Mouse (Mus musculus): ENCODE measurements around the gene Nupr1. TPM values are rescaled to one million over a fixed set of nuclear protein-coding genes. Genes with fewer than 3 reads are reported as not detected.

Gene Nupr1
- 21.1 TPM for polyA plus RNA-seq (2014; fragmentation: Illumina TruSeq; extraction: RNeasy Lipid Tissue Mini Kit (QIAGEN cat#74804); ENCODE audit: low read depth, low replicate concordance)

DNA sequence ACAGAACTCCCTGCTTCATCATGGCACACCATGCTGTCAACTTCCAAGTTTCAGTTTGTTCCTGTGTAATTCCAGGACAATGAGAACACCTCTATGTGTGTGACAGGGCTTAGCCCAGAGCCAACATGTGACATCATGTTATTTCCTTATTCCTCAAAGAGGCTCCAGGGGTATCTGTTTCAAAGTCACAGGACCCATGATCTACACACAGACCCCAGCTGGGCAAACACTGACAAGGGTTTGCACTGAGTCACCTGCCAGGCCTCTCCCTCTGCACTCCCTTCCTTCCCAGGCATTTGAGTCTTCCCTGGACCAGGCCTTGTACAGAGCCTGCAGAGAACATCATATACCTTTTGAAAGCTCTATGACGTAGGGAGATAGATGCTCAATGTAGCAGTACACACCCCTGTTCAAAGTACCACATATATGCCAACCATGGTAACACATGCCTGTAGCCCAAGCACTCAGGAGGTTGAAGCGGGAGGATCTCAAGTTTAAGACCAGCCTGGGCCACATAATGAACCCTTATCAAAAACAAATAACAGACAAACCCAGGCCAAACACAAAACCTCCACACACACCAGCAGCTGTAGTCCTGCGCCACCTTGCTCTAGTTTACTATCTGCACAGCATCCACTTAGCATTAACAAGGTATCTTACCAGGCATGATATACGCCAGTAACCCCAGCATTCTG lies at the start of gene Nupr1:
Nupr1 (minus strand) TSS at position 38 of the 695 bp plus-strand sequence.

DNA sequence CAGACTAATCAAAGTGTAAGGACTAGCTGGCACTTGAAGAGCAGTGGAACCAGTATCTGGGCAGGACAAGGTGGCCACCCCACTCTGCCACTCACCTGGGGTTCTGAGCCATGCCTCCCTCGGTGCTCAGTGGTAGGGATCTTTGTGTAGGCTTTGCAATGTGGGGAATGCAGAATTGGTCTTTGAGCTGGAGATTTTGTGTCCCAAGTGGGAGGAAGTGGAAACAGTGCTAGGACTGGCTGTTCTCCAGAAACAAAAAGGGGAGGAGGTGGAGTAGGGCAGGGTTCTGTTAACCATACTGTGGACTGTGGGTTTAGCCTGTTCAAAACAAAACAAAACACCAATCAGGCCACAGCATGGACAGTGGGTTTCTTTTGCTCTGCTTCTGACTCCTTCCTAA lies 45.5 kb upstream of the Nupr1 start, which contains the start of gene Sult1a1:
Sult1a1 (minus strand) TSS at position 226 of the 400 bp plus-strand sequence.

DNA sequence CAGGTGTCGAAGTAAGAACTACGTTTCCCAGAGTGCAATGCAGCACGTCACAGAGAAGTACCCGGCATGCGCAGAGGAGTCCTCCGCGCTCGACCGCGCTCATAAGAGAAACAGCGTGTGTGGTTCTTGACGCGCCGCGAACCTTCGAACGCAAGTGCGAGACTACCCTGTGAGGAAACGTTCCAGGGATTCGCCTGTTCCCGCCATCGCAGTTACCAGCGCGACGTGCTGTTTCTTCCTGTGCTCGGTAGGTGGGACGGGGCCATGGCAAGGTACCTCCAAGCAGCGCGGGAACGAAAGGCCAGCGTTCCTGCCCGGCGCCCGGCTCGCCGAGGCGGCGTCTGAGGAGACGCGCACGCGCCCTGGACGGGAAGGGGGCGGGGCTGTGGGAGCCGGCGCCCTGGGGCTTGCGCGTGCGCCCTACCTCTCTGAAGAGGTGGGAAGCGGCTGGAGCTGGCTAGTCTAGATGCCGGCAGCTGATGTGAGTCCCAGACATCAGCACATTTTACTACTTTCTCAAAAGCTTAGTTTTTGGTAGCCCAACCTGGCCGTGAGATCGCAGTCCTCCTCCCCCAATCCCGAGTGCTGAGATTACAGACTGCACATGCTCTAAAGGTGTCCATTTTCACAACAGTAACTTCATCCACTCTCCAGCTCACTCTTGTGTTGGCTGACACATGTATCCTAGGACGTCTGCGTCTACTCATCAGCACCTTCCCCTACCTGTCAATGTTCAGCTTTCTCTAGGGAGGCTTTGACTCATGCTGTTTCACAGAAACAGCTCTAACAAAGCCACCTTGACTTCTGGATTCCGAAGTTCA lies 18.8 kb upstream of the Nupr1 start, which contains the start of gene Sgf29:
Sgf29 (plus strand) TSS at position 79 of the 821 bp plus-strand sequence.

DNA sequence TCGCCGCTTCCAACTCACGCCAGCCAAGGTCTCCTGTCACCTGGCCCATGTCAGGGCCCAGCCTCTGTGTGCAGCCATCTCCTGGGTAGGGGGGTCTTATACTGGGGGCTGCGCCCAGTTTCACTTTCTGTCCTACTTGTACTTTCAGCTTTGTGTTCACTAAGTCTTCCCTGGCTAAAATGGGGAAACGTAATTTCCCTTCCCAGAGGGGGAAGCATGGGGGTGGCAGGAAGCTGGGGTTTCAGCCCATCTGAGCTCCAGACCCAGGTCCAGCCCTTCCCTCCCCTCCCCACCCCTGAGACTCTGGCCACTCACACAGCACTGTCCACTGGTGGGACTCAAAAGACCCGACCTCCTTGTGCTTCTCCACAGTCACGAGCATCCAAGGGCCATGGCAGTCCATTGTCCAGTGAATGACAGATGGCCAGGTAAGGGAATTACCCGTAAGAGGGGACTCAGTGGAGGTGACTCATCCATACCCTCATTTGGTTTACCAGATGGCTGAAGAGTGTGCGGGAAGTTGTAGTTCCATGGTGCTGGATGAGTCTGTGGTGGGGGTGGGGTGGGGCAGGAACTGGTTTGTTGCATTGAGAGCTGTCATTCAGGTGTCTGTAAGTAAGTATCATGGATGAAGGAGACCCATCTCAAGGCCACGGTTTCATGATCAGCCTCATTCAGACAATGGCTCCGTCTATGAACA lies 35.6 kb downstream of the Nupr1 start, which contains the start of gene Il27:
Il27 (minus strand) TSS at position 80 of the 700 bp plus-strand sequence.

DNA sequence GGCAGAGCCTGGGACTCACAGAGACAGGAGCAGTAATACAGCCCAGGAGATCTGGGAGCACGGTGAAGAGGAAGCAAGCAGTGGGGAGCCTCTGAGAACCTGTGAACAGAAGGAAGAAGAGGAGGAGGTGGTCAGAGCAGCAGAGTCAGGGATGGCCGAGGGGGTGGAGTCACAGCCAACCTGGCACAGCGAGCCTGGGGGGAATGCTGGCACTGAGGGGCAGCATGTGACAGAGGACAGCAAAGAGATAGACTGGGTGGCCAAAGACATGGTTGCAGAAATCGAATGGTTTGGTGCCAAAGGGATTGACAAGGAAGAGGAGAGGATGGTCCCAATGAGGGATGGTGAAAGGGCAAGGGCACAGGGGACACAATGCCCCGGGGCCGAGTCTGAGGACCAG lies 44.9 kb downstream of the Nupr1 start, which contains the start of gene Cln3:
Cln3 (minus strand) TSS at position 101 of the 400 bp plus-strand sequence.

DNA sequence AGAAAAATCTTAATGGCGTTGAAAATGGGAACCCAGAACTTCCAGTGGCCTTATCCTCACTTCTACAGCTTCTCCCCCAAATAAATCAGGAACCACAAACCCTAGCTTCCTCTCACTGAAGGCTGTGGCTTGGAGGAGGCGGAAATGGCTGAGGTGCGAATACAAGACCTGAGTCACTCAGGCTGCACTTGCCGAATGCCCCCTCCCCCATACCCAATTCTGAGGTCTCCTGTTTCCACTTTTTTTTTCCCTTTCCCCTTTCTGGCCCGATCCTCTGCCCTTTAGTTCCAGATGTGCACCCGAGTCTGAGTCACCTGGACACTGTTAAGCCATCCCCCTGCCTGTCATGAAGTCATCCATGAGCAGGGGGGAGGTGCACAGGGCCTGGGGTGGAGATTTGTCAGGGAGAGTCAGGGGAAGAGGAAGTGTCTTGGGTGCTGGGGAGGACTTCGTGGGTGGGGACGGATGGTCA lies 46.1 kb downstream of the Nupr1 start, which contains the start of gene Apobr:
Apobr (plus strand) TSS at position 437 of the 472 bp plus-strand sequence.

Other genes starting within 250 kb of the Nupr1 start
- gene Nfatc2ip, start 234.1 kb downstream of the Nupr1 start, polyA plus RNA-seq (2014; fragmentation: Illumina TruSeq; extraction: RNeasy Lipid Tissue Mini Kit (QIAGEN cat#74804); ENCODE audit: low read depth, low replicate concordance): 4.7 TPM
- gene Cd19, start 216.0 kb downstream of the Nupr1 start, polyA plus RNA-seq (2014; fragmentation: Illumina TruSeq; extraction: RNeasy Lipid Tissue Mini Kit (QIAGEN cat#74804); ENCODE audit: low read depth, low replicate concordance): 0.92 TPM
- gene Rabep2, start 202.1 kb downstream of the Nupr1 start, polyA plus RNA-seq (2014; fragmentation: Illumina TruSeq; extraction: RNeasy Lipid Tissue Mini Kit (QIAGEN cat#74804); ENCODE audit: low read depth, low replicate concordance): 9.6 TPM
- 3.3 TPM for gene Atp2a1, start 167.8 kb downstream of the Nupr1 start, polyA plus RNA-seq (2014; fragmentation: Illumina TruSeq; extraction: RNeasy Lipid Tissue Mini Kit (QIAGEN cat#74804); ENCODE audit: low read depth, low replicate concordance)
- gene Sh2b1, start 155.4 kb downstream of the Nupr1 start, polyA plus RNA-seq (2014; fragmentation: Illumina TruSeq; extraction: RNeasy Lipid Tissue Mini Kit (QIAGEN cat#74804); ENCODE audit: low read depth, low replicate concordance): 53.5 TPM
- 283 TPM for gene Tufm, start 143.5 kb downstream of the Nupr1 start, polyA plus RNA-seq (2014; fragmentation: Illumina TruSeq; extraction: RNeasy Lipid Tissue Mini Kit (QIAGEN cat#74804); ENCODE audit: low read depth, low replicate concordance)
- gene Atxn2l, start 127.4 kb downstream of the Nupr1 start, polyA plus RNA-seq (2014; fragmentation: Illumina TruSeq; extraction: RNeasy Lipid Tissue Mini Kit (QIAGEN cat#74804); ENCODE audit: low read depth, low replicate concordance): 50.3 TPM
- 108 TPM for gene Eif3c, start 64.5 kb downstream of the Nupr1 start, polyA plus RNA-seq (2014; fragmentation: Illumina TruSeq; extraction: RNeasy Lipid Tissue Mini Kit (QIAGEN cat#74804); ENCODE audit: low read depth, low replicate concordance)
- 0.60 TPM for gene Apobr, start 45.9 kb downstream of the Nupr1 start, polyA plus RNA-seq (2014; fragmentation: Illumina TruSeq; extraction: RNeasy Lipid Tissue Mini Kit (QIAGEN cat#74804); ENCODE audit: low read depth, low replicate concordance)
- gene Cln3, start 45.0 kb downstream of the Nupr1 start, polyA plus RNA-seq (2014; fragmentation: Illumina TruSeq; extraction: RNeasy Lipid Tissue Mini Kit (QIAGEN cat#74804); ENCODE audit: low read depth, low replicate concordance): 10.3 TPM
- gene Il27, start 35.9 kb downstream of the Nupr1 start, polyA plus RNA-seq (2014; fragmentation: Illumina TruSeq; extraction: RNeasy Lipid Tissue Mini Kit (QIAGEN cat#74804); ENCODE audit: low read depth, low replicate concordance): not detected
- gene Sgf29, start 18.4 kb upstream of the Nupr1 start, polyA plus RNA-seq (2014; fragmentation: Illumina TruSeq; extraction: RNeasy Lipid Tissue Mini Kit (QIAGEN cat#74804); ENCODE audit: low read depth, low replicate concordance): 17.1 TPM
- gene Sult1a1, start 45.6 kb upstream of the Nupr1 start, polyA plus RNA-seq (2014; fragmentation: Illumina TruSeq; extraction: RNeasy Lipid Tissue Mini Kit (QIAGEN cat#74804); ENCODE audit: low read depth, low replicate concordance): 66.1 TPM
- 24.6 TPM for gene Bola2, start 64.5 kb upstream of the Nupr1 start, polyA plus RNA-seq (2014; fragmentation: Illumina TruSeq; extraction: RNeasy Lipid Tissue Mini Kit (QIAGEN cat#74804); ENCODE audit: low read depth, low replicate concordance)
- gene Slx1b, start 64.9 kb upstream of the Nupr1 start, polyA plus RNA-seq (2014; fragmentation: Illumina TruSeq; extraction: RNeasy Lipid Tissue Mini Kit (QIAGEN cat#74804); ENCODE audit: low read depth, low replicate concordance): 4.7 TPM
- 8.3 TPM for gene Coro1a, start 76.9 kb upstream of the Nupr1 start, polyA plus RNA-seq (2014; fragmentation: Illumina TruSeq; extraction: RNeasy Lipid Tissue Mini Kit (QIAGEN cat#74804); ENCODE audit: low read depth, low replicate concordance)
- 60.7 TPM for gene Mapk3, start 128.7 kb upstream of the Nupr1 start, polyA plus RNA-seq (2014; fragmentation: Illumina TruSeq; extraction: RNeasy Lipid Tissue Mini Kit (QIAGEN cat#74804); ENCODE audit: low read depth, low replicate concordance)
- 3.2 TPM for gene Gdpd3, start 135.5 kb upstream of the Nupr1 start, polyA plus RNA-seq (2014; fragmentation: Illumina TruSeq; extraction: RNeasy Lipid Tissue Mini Kit (QIAGEN cat#74804); ENCODE audit: low read depth, low replicate concordance)
- gene Ypel3, start 146.1 kb upstream of the Nupr1 start, polyA plus RNA-seq (2014; fragmentation: Illumina TruSeq; extraction: RNeasy Lipid Tissue Mini Kit (QIAGEN cat#74804); ENCODE audit: low read depth, low replicate concordance): 118 TPM
- gene Tbx6, start 150.6 kb upstream of the Nupr1 start, polyA plus RNA-seq (2014; fragmentation: Illumina TruSeq; extraction: RNeasy Lipid Tissue Mini Kit (QIAGEN cat#74804); ENCODE audit: low read depth, low replicate concordance): 1.6 TPM
- 43.4 TPM for gene Ppp4c, start 161.6 kb upstream of the Nupr1 start, polyA plus RNA-seq (2014; fragmentation: Illumina TruSeq; extraction: RNeasy Lipid Tissue Mini Kit (QIAGEN cat#74804); ENCODE audit: low read depth, low replicate concordance)
- gene Fam57b, start 166.8 kb upstream of the Nupr1 start, polyA plus RNA-seq (2014; fragmentation: Illumina TruSeq; extraction: RNeasy Lipid Tissue Mini Kit (QIAGEN cat#74804); ENCODE audit: low read depth, low replicate concordance): 7.6 TPM
- not detected for gene 4930451I11Rik, start 200.8 kb upstream of the Nupr1 start, polyA plus RNA-seq (2014; fragmentation: Illumina TruSeq; extraction: RNeasy Lipid Tissue Mini Kit (QIAGEN cat#74804); ENCODE audit: low read depth, low replicate concordance)
- gene Doc2a, start 216.6 kb upstream of the Nupr1 start, polyA plus RNA-seq (2014; fragmentation: Illumina TruSeq; extraction: RNeasy Lipid Tissue Mini Kit (QIAGEN cat#74804); ENCODE audit: low read depth, low replicate concordance): not detected
- gene Hirip3, start 231.1 kb upstream of the Nupr1 start, polyA plus RNA-seq (2014; fragmentation: Illumina TruSeq; extraction: RNeasy Lipid Tissue Mini Kit (QIAGEN cat#74804); ENCODE audit: low read depth, low replicate concordance): 22.7 TPM
- gene Ino80e, start 231.5 kb upstream of the Nupr1 start, polyA plus RNA-seq (2014; fragmentation: Illumina TruSeq; extraction: RNeasy Lipid Tissue Mini Kit (QIAGEN cat#74804); ENCODE audit: low read depth, low replicate concordance): 18.7 TPM

Measured in heart, adult 10 weeks (tissue).